Mouse (Mus musculus) neural tube, embryonic 14.5 days (tissue): ENCODE measurements at regions not wholly inside any gene's neighbourhood (a gene's known extent, or its start where the extent isn't known, plus 50 kb on each side); places are given as distances from the start of the nearest gene placed in this dataset.

Source experiments
- ATAC-seq: fragments of 200-750 bp; cut with Nextera tagmentation; 2 replicates; pipeline ENCODE4 v1.8.0; 2017; ENCODE audit warnings: low read depth, mild to moderate bottlenecking, moderate TSS enrichment, moderate library complexity
- H3K27ac ChIP-seq: fragments of 300-500 bp; sonication (generic); 2 replicates; pipeline ENCODE4 v1.5.1; 2014; ENCODE audit warnings: low read depth, mild to moderate bottlenecking, control low read depth, low read length, moderate library complexity, mixed read lengths
- H3K27me3 ChIP-seq: fragments of 300-500 bp; sonication (generic); 2 replicates; pipeline ENCODE4 v1.6.1; 2014; ENCODE audit warnings: low read length; ENCODE audit not compliant: control insufficient read depth, insufficient read depth
- H3K36me3 ChIP-seq: fragments of 300-500 bp; sonication (generic); 2 replicates; pipeline ENCODE4 v1.6.1; 2014; ENCODE audit warnings: low read length, mixed read lengths; ENCODE audit not compliant: control insufficient read depth, insufficient read depth
- H3K4me1 ChIP-seq: fragments of 300-500 bp; sonication (generic); 2 replicates; pipeline ENCODE4 v1.6.1; 2014; ENCODE audit warnings: low read length; ENCODE audit not compliant: control insufficient read depth, insufficient read depth
- H3K4me2 ChIP-seq: fragments of 300-500 bp; sonication (generic); 2 replicates; pipeline ENCODE4 v1.6.1; 2014; ENCODE audit warnings: mild to moderate bottlenecking, low read depth, low read length, control low read depth
- H3K4me3 ChIP-seq: fragments of 300-500 bp; sonication (generic); 2 replicates; pipeline ENCODE4 v1.5.1; 2014; ENCODE audit warnings: low read depth, low read length, control low read depth, mixed read lengths
- H3K9ac ChIP-seq: fragments of 300-500 bp; sonication (generic); replicated peaks from 2 replicates; pipeline ENCODE4 v1.6.1; 2014; ENCODE audit warnings: low read depth, mild to moderate bottlenecking, control low read depth, low read length, mixed read lengths
- H3K9me3 ChIP-seq: fragments of 300-500 bp; sonication (generic); 2 replicates; pipeline ENCODE4 v1.6.1; 2016; ENCODE audit warnings: low read length; ENCODE audit not compliant: control insufficient read depth
- WGBS: fragments of 180-500 bp; shearing (Covaris S2); extraction: QIAGEN DNeasy Blood & Tissue Kit; methylation state at CpG from one replicate; pipeline ENCODE4 v1.1.7; 2014; 5-methylcytosine and 5-hydroxymethylcytosine counted together

- 83% methylated on average over 5 of the region's 5 CpGs for WGBS
These were observed 267.1 kb downstream of the Nuf2 start for GRCm38 (mm10) chr1:169263984-169264660.

GRCm38 (mm10) chr1:169254250-169254937 lies 276.9 kb downstream of the Nuf2 start:
- Histone ChIP-seq H3K9me3 (no peaks in the 10 kb centered on the region), H3K4me1 (no peaks in the 10 kb centered on the region), H3K36me3 (no peaks in the 10 kb centered on the region), H3K27ac (no peak overlapping the region), H3K4me2 (no peak overlapping the region), H3K27me3 (no peaks in the 10 kb centered on the region), H3K9ac (no peak overlapping the region), H3K4me3 (no peak overlapping the region)
- 48% methylated on average over 7 of the region's 7 CpGs for WGBS
- ATAC-seq = no peak

More at GRCm38 (mm10) chr1:169263984-169264660, 267.1 kb downstream of the Nuf2 start:
- H3K9ac ChIP-seq = no peak overlapping the region
- H3K4me3 ChIP-seq = no peak overlapping the region
- no peaks in the 10 kb centered on the region for H3K36me3 ChIP-seq
- no peak for ATAC-seq
- H3K4me2 ChIP-seq = no peak overlapping the region
- H3K9me3 ChIP-seq = no peaks in the 10 kb centered on the region
- H3K27me3 ChIP-seq = no peaks in the 10 kb centered on the region
- no peak overlapping the region for H3K27ac ChIP-seq
- peaks cover 3% of the 10 kb centered on the region; the same call in 1 of the 2 replicates for H3K4me1 ChIP-seq

GRCm38 (mm10) chr1:169252189-169252588 lies 279.1 kb downstream of the Nuf2 start:
- Histone ChIP-seq H3K27ac (no peak overlapping the region), H3K36me3 (no peaks in the 10 kb centered on the region), H3K27me3 (no peaks in the 10 kb centered on the region), H3K9ac (no peak overlapping the region), H3K9me3 (no peaks in the 10 kb centered on the region), H3K4me3 (no peak overlapping the region), H3K4me2 (no peak overlapping the region), H3K4me1 (no peaks in the 10 kb centered on the region)
- no peak for ATAC-seq
- 82% methylated on average over 2 of the region's 2 CpGs for WGBS

GRCm38 (mm10) chr1:169249021-169249420 lies 282.2 kb downstream of the Nuf2 start:
- H3K9ac ChIP-seq = no peak overlapping the region
- H3K36me3 ChIP-seq = no peaks in the 10 kb centered on the region
- no peak overlapping the region for H3K27ac ChIP-seq
- H3K4me2 ChIP-seq = no peak overlapping the region
- no peak overlapping the region for H3K4me3 ChIP-seq
- H3K27me3 ChIP-seq = no peaks in the 10 kb centered on the region
- no peaks in the 10 kb centered on the region for H3K9me3 ChIP-seq
- no peaks in the 10 kb centered on the region for H3K4me1 ChIP-seq
- 87% methylated on average over 7 of the region's 7 CpGs for WGBS
- no peak for ATAC-seq

GRCm38 (mm10) chr1:169240377-169240776 lies 290.9 kb downstream of the Nuf2 start:
- Histone ChIP-seq H3K4me2 (no peak overlapping the region), H3K27ac (no peak overlapping the region), H3K27me3 (no peaks in the 10 kb centered on the region), H3K9ac (no peak overlapping the region), H3K4me1 (peaks cover 3% of the 10 kb centered on the region; the same call in 1 of the 2 replicates), H3K36me3 (no peaks in the 10 kb centered on the region), H3K9me3 (no peaks in the 10 kb centered on the region), H3K4me3 (no peak overlapping the region)
- no peak for ATAC-seq
- 84% methylated on average over 2 of the region's 2 CpGs for WGBS

GRCm38 (mm10) chr1:169238671-169239090 lies 292.6 kb downstream of the Nuf2 start:
- ATAC-seq = no peak
- H3K4me2 ChIP-seq = no peak overlapping the region
- 10% methylated on average over 16 of the region's 16 CpGs for WGBS
- no peaks in the 10 kb centered on the region for H3K9me3 ChIP-seq
- no peaks in the 10 kb centered on the region for H3K27me3 ChIP-seq
- H3K9ac ChIP-seq = no peak overlapping the region
- no peak overlapping the region for H3K4me3 ChIP-seq
- no peaks in the 10 kb centered on the region for H3K36me3 ChIP-seq
- H3K27ac ChIP-seq = no peak overlapping the region
- H3K4me1 ChIP-seq = peaks cover 3% of the 10 kb centered on the region; the same call in 1 of the 2 replicates

- no peak for ATAC-seq
- H3K27me3 ChIP-seq = no peaks in the 10 kb centered on the region
- H3K4me3 ChIP-seq = no peak overlapping the region
- H3K9me3 ChIP-seq = no peaks in the 10 kb centered on the region
- no peak overlapping the region for H3K4me2 ChIP-seq
- no peak overlapping the region for H3K27ac ChIP-seq
- H3K36me3 ChIP-seq = no peaks in the 10 kb centered on the region
- WGBS = 11% methylated on average over 2 of the region's 2 CpGs
- no peak overlapping the region for H3K9ac ChIP-seq
- peaks cover 3% of the 10 kb centered on the region; the same call in 1 of the 2 replicates for H3K4me1 ChIP-seq
These were observed 296.0 kb downstream of the Nuf2 start for GRCm38 (mm10) chr1:169235276-169235681.

- H3K27ac ChIP-seq = no peak overlapping the region
- H3K9ac ChIP-seq = no peak overlapping the region
- WGBS = 88% methylated on average over 3 of the region's 3 CpGs
- no peak for ATAC-seq
- no peak overlapping the region for H3K4me3 ChIP-seq
- no peaks in the 10 kb centered on the region for H3K27me3 ChIP-seq
- H3K4me1 ChIP-seq = no peaks in the 10 kb centered on the region
- no peaks in the 10 kb centered on the region for H3K36me3 ChIP-seq
- H3K4me2 ChIP-seq = no peak overlapping the region
- no peaks in the 10 kb centered on the region for H3K9me3 ChIP-seq
These were observed 297.9 kb downstream of the Nuf2 start for GRCm38 (mm10) chr1:169233368-169233767.

GRCm38 (mm10) chr1:169230097-169230496 lies 301.2 kb downstream of the Nuf2 start:
- Histone ChIP-seq H3K27ac (no peak overlapping the region), H3K9ac (no peak overlapping the region), H3K9me3 (no peaks in the 10 kb centered on the region), H3K4me3 (no peak overlapping the region), H3K27me3 (no peaks in the 10 kb centered on the region), H3K4me2 (no peak overlapping the region), H3K36me3 (no peaks in the 10 kb centered on the region), H3K4me1 (no peaks in the 10 kb centered on the region)
- WGBS = 75% methylated on average over 4 of the region's 4 CpGs
- no peak for ATAC-seq
